Mouse (Mus musculus): ENCODE data around the gene Cep57. TPM values are rescaled to one million over a fixed set of nuclear protein-coding genes. Genes with fewer than 3 reads are reported as not detected.
"Not testable (repeated sequence)": the region's sequence is repeated elsewhere in the genome, so short reads cannot be mapped to it uniquely, and the experiment has no call there.

Cep57 gene
- polyA plus RNA-seq, 1 experiment from 2014 or later, result 42.8 TPM

GRCm38 (mm10) chr9:13794302-13794701 is 32.6 kb downstream of the Cep57 start:
- Histone ChIP-seq H3K4me3 (replicated peaks) (no peak overlapping the region), H3K36me3 (peaks cover 58% of the 10 kb centered on the region), H3K27me3 (no peaks in the 10 kb centered on the region), H3K9ac (no peak overlapping the region), H3K4me1 (replicated peaks) (no peaks in the 10 kb centered on the region), H3K9me3 (replicated peaks) (no peaks in the 10 kb centered on the region), H3K4me2 (no peak overlapping the region), H3K27ac (no peak overlapping the region)
- 56% methylated on average over 1 of the region's 1 CpGs for WGBS (ENCODE audit: insufficient replicate concordance)
- ATAC-seq (ENCODE audit: low read depth) (no peak; the same call in 1 of the 2 replicates), DNase-seq (no peak)

- not testable (repeated sequence) for H3K9me3 ChIP-seq (replicated peaks); H3K4me2 ChIP-seq; H3K27me3 ChIP-seq; H3K9ac ChIP-seq; DNase-seq; H3K4me3 ChIP-seq (replicated peaks); H3K4me1 ChIP-seq (replicated peaks); ATAC-seq (ENCODE audit: low read depth); H3K27ac ChIP-seq
- peaks cover 53% of the 10 kb centered on the region for H3K36me3 ChIP-seq
- WGBS (ENCODE audit: insufficient replicate concordance), result 85% methylated on average over 8 of the region's 8 CpGs
These were observed 36.0 kb downstream of the Cep57 start for GRCm38 (mm10) chr9:13790864-13791263.

- Histone ChIP-seq H3K9me3 (replicated peaks) (no peaks in the 10 kb centered on the region), H3K4me2 (no peak overlapping the region), H3K4me3 (replicated peaks) (no peak overlapping the region), H3K36me3 (peaks cover 17% of the 10 kb centered on the region; the same call in 1 of the 2 replicates), H3K4me1 (replicated peaks) (peaks cover 1% of the 10 kb centered on the region; the same call in 1 of the 2 replicates), H3K27ac (no peak overlapping the region), H3K27me3 (no peaks in the 10 kb centered on the region), H3K9ac (no peak overlapping the region)
- DNase-seq, result no peak
- no peak for ATAC-seq (ENCODE audit: low read depth)
- WGBS (ENCODE audit: insufficient replicate concordance), result 84% methylated on average over 1 of the region's 1 CpGs
These were observed 44.9 kb downstream of the Cep57 start for GRCm38 (mm10) chr9:13781985-13782384.

GRCm38 (mm10) chr9:13774732-13775131 is 52.2 kb downstream of the Cep57 start:
- 33% methylated on average over 1 of the region's 1 CpGs for WGBS (ENCODE audit: insufficient replicate concordance)
- Histone ChIP-seq H3K27ac (no peak overlapping the region), H3K9me3 (replicated peaks) (no peaks in the 10 kb centered on the region), H3K9ac (no peak overlapping the region), H3K4me3 (replicated peaks) (no peak overlapping the region), H3K4me1 (replicated peaks) (peaks cover 4% of the 10 kb centered on the region; the same call in 1 of the 2 replicates), H3K36me3 (no peaks in the 10 kb centered on the region), H3K27me3 (no peaks in the 10 kb centered on the region), H3K4me2 (no peak overlapping the region)
- DNase-seq, result no peak
- ATAC-seq (ENCODE audit: low read depth), result no peak

GRCm38 (mm10) chr9:13766570-13766969 is 60.3 kb downstream of the Cep57 start:
- Histone ChIP-seq H3K27ac (no peak overlapping the region), H3K4me2 (no peak overlapping the region), H3K36me3 (no peaks in the 10 kb centered on the region; the same call in 1 of the 2 replicates), H3K9me3 (replicated peaks) (no peaks in the 10 kb centered on the region), H3K4me1 (replicated peaks) (no peaks in the 10 kb centered on the region), H3K4me3 (replicated peaks) (no peak overlapping the region), H3K9ac (no peak overlapping the region), H3K27me3 (no peaks in the 10 kb centered on the region)
- ATAC-seq (ENCODE audit: low read depth) (no peak), DNase-seq (no peak)
- 72% methylated on average over 7 of the region's 7 CpGs for WGBS (ENCODE audit: insufficient replicate concordance)

GRCm38 (mm10) chr9:13765624-13766023 is 61.3 kb downstream of the Cep57 start:
- H3K9ac ChIP-seq, result no peak overlapping the region
- no peaks in the 10 kb centered on the region; the same call in 1 of the 2 replicates for H3K36me3 ChIP-seq
- no peak overlapping the region for H3K4me3 ChIP-seq (replicated peaks)
- H3K4me2 ChIP-seq, result no peak overlapping the region
- H3K27ac ChIP-seq, result no peak overlapping the region
- no peaks in the 10 kb centered on the region for H3K4me1 ChIP-seq (replicated peaks)
- no peaks in the 10 kb centered on the region for H3K9me3 ChIP-seq (replicated peaks)
- DNase-seq, result no peak
- H3K27me3 ChIP-seq, result no peaks in the 10 kb centered on the region
- WGBS (ENCODE audit: insufficient replicate concordance), result 76% methylated on average over 2 of the region's 2 CpGs
- ATAC-seq (ENCODE audit: low read depth), result no peak

- H3K9me3 ChIP-seq (replicated peaks), result no peaks in the 10 kb centered on the region
- WGBS (ENCODE audit: insufficient replicate concordance), result 75% methylated on average over 3 of the region's 3 CpGs
These were observed 66.5 kb downstream of the Cep57 start for GRCm38 (mm10) chr9:13760430-13760829.

More at GRCm38 (mm10) chr9:13760430-13760829, 66.5 kb downstream of the Cep57 start:
- Histone ChIP-seq H3K36me3 (peaks cover 10% of the 10 kb centered on the region), H3K27me3 (no peaks in the 10 kb centered on the region), H3K9ac (no peak overlapping the region), H3K27ac (no peak overlapping the region), H3K4me2 (no peak overlapping the region), H3K4me3 (replicated peaks) (no peak overlapping the region), H3K4me1 (replicated peaks) (no peaks in the 10 kb centered on the region)
- DNase-seq (no peak), ATAC-seq (ENCODE audit: low read depth) (no peak)

Other genes with a start within 250 kb of the Cep57 start
- gene Mtmr2, start 78.7 kb downstream of the Cep57 start, polyA plus RNA-seq (2015; fragmentation: Nextera tagmentation; extraction: Ambion mirVana), result 22.8 and 25.4 TPM in 2 replicates
- 8.3 and 10.1 TPM in 2 replicates for gene Fam76b, start 609 bp upstream of the Cep57 start, polyA plus RNA-seq (2015; fragmentation: Nextera tagmentation; extraction: Ambion mirVana)